Mouse (Mus musculus) lung, postnatal 0 days (tissue): ENCODE results near the gene Pou3f3. TPM values are rescaled to one million over a fixed set of nuclear protein-coding genes. Genes with fewer than 3 reads are reported as not detected.

ENCODE experiments used
- ATAC-seq: fragments of 200-750 bp; cut with Nextera tagmentation; 2 replicates; pipeline ENCODE4 v1.8.0; 2017; ENCODE audit warnings: moderate library complexity
- DNase-seq: peaks from one replicate; pipeline ENCODE4 v3.0.0-alpha.2; 2016; ENCODE audit warnings: low spot score
- H3K27ac ChIP-seq: fragments of 300-500 bp; sonication (generic); 2 replicates; pipeline ENCODE4 v1.5.1; 2014; ENCODE audit warnings: antibody characterized with exemption, mild to moderate bottlenecking, low read length, mixed read lengths
- H3K27me3 ChIP-seq: fragments of 300-500 bp; sonication (generic); replicated peaks from 2 replicates; pipeline ENCODE4 v1.6.1; 2014; ENCODE audit warnings: low read length, mixed read lengths; ENCODE audit not compliant: insufficient read depth
- H3K36me3 ChIP-seq: fragments of 300-500 bp; sonication (generic); 2 replicates; pipeline ENCODE4 v1.6.1; 2014; ENCODE audit warnings: low read length, mixed read lengths; ENCODE audit not compliant: insufficient read depth
- H3K4me1 ChIP-seq: fragments of 300-500 bp; sonication (generic); 2 replicates; pipeline ENCODE4 v1.6.1; 2014; ENCODE audit warnings: antibody characterized with exemption, low read depth, low read length, mixed read lengths; ENCODE audit not compliant: insufficient read depth
- H3K4me2 ChIP-seq: fragments of 300-500 bp; sonication (generic); replicated peaks from 2 replicates; pipeline ENCODE4 v1.6.1; 2014; ENCODE audit warnings: low read depth, mild to moderate bottlenecking, low read length, moderate library complexity, mixed read lengths
- H3K4me3 ChIP-seq: fragments of 300-500 bp; sonication (generic); 2 replicates; pipeline ENCODE4 v1.5.1; 2014; ENCODE audit warnings: low read depth, low read length
- H3K9ac ChIP-seq: fragments of 300-500 bp; sonication (generic); replicated peaks from 2 replicates; pipeline ENCODE4 v1.6.1; 2014; ENCODE audit warnings: low read depth, mild to moderate bottlenecking
- H3K9me3 ChIP-seq: fragments of 300-500 bp; sonication (generic); 2 replicates; pipeline ENCODE4 v1.6.1; 2016; ENCODE audit warnings: low read length, mixed read lengths
- CTCF ChIP-seq: IDR thresholded peaks from 2 replicates; pipeline ENCODE4 v1.5.1; 2016; ENCODE audit warnings: antibody characterized with exemption, mild to moderate bottlenecking
- EP300 ChIP-seq: IDR thresholded peaks from 2 replicates; pipeline ENCODE4 v1.6.1; 2016; ENCODE audit warnings: antibody characterized with exemption, mild to moderate bottlenecking, control low read depth
- WGBS: fragments of 180-500 bp; shearing (Covaris S2); extraction: QIAGEN DNeasy Blood & Tissue Kit; methylation state at CpG from one replicate; pipeline ENCODE4 v1.1.7; 2014; 5-methylcytosine and 5-hydroxymethylcytosine counted together
- polyA plus RNA-seq: library from polyadenylated mRNA; unstranded; fragments of >200 nt; fragmentation: Nextera tagmentation; extraction: Ambion mirVana; gene quantifications from 2 replicates; pipeline ENCODE4 v1.2.1, GENCODE M21; 2015

Gene Pou3f3
- polyA plus RNA-seq, 1 experiment from 2014 or later, result 0.05 TPM

- H3K36me3 ChIP-seq, result no peaks in the 10 kb centered on the region
- peak overlapping the region; percentile 36 for H3K4me3 ChIP-seq
- peaks cover 13% of the 10 kb centered on the region for H3K4me1 ChIP-seq
- H3K27ac ChIP-seq, result no peak overlapping the region
- peaks cover 42% of the 10 kb centered on the region for H3K27me3 ChIP-seq
- ATAC-seq (no peak), DNase-seq (no peak)
- peak overlapping the region; percentile 73 for H3K4me2 ChIP-seq
- no peak for TF ChIP-seq EP300
- no peak for TF ChIP-seq CTCF
- H3K9me3 ChIP-seq, result no peaks in the 10 kb centered on the region
- 2% methylated on average over 46 of the region's 46 CpGs for WGBS
- no peak overlapping the region for H3K9ac ChIP-seq
Measured at GRCm38 (mm10) chr1:42713104-42713932, 17.8 kb downstream of the Pou3f3 start.

GRCm38 (mm10) chr1:42714016-42714931, 18.7 kb downstream of the Pou3f3 start:
- DNase-seq (peak; percentile 79), ATAC-seq (peak; percentile 69)
- whole genome bisulfite sequencing, result 1% methylated on average over 22 of the region's 31 CpGs

GRCm38 (mm10) chr1:42718549-42718948, 23.0 kb downstream of the Pou3f3 start:
- 25% methylated on average over 5 of the region's 5 CpGs for WGBS
- Histone ChIP-seq H3K4me3 (no peak overlapping the region), H3K4me1 (peaks cover 6% of the 10 kb centered on the region), H3K4me2 (no peak overlapping the region), H3K9ac (no peak overlapping the region), H3K27me3 (peaks cover 16% of the 10 kb centered on the region; the same call in 1 of the 2 replicates), H3K36me3 (no peaks in the 10 kb centered on the region), H3K9me3 (no peaks in the 10 kb centered on the region), H3K27ac (no peak overlapping the region)
- ATAC-seq (no peak), DNase-seq (no peak)
- no peak for TF ChIP-seq EP300
- no peak for TF ChIP-seq CTCF

More at GRCm38 (mm10) chr1:42714016-42714931, 18.7 kb downstream of the Pou3f3 start:
- Histone ChIP-seq H3K9ac (no peak overlapping the region), H3K36me3 (no peaks in the 10 kb centered on the region), H3K27ac (no peak overlapping the region), H3K4me1 (peaks cover 13% of the 10 kb centered on the region), H3K4me2 (peak overlapping the region; percentile 73), H3K9me3 (no peaks in the 10 kb centered on the region), H3K4me3 (peak overlapping the region; percentile 36), H3K27me3 (peaks cover 32% of the 10 kb centered on the region; the same call in 1 of the 2 replicates)
- TF ChIP-seq CTCF, result peak; percentile 70
- TF ChIP-seq EP300, result no peak

- no peak for TF ChIP-seq CTCF
- Histone ChIP-seq H3K27ac (no peak overlapping the region), H3K9ac (no peak overlapping the region), H3K36me3 (no peaks in the 10 kb centered on the region), H3K4me1 (no peaks in the 10 kb centered on the region), H3K4me3 (no peak overlapping the region), H3K4me2 (no peak overlapping the region), H3K27me3 (0 out of 2 replicates have a peak, but pooled peaks cover under 1% of the 10 kb centered on the region), H3K9me3 (no peaks in the 10 kb centered on the region)
- WGBS, result 61% methylated on average over 5 of the region's 5 CpGs
- DNase-seq (no peak), ATAC-seq (no peak)
Measured at GRCm38 (mm10) chr1:42721353-42721752, 25.8 kb downstream of the Pou3f3 start.

GRCm38 (mm10) chr1:42723769-42724300, 28.3 kb downstream of the Pou3f3 start:
- Histone ChIP-seq H3K4me2 (no peak overlapping the region), H3K4me3 (no peak overlapping the region), H3K36me3 (no peaks in the 10 kb centered on the region), H3K4me1 (no peaks in the 10 kb centered on the region), H3K9ac (no peak overlapping the region), H3K9me3 (no peaks in the 10 kb centered on the region), H3K27me3 (no peaks in the 10 kb centered on the region), H3K27ac (no peak overlapping the region)
- DNase-seq (no peak), ATAC-seq (no peak)
- WGBS, result 62% methylated on average over 1 of the region's 1 CpGs
- TF ChIP-seq CTCF, result no peak
- TF ChIP-seq EP300, result no peak

GRCm38 (mm10) chr1:42724881-42725280, 29.3 kb downstream of the Pou3f3 start:
- Histone ChIP-seq H3K27me3 (no peaks in the 10 kb centered on the region), H3K4me1 (no peaks in the 10 kb centered on the region), H3K4me2 (no peak overlapping the region), H3K4me3 (no peak overlapping the region), H3K27ac (no peak overlapping the region), H3K36me3 (no peaks in the 10 kb centered on the region), H3K9me3 (no peaks in the 10 kb centered on the region), H3K9ac (no peak overlapping the region)
- TF ChIP-seq CTCF, result no peak
- no peak for TF ChIP-seq EP300
- WGBS, result 88% methylated on average over 2 of the region's 2 CpGs
- ATAC-seq (no peak), DNase-seq (no peak)
